Mouse (Mus musculus) ES-E14 (cell line): Measurements from ENCODE around the gene Cd34.

ENCODE experiments used
- MAFK ChIP-seq: IDR thresholded peaks from 2 replicates; pipeline ENCODE4 v1.6.1; 2014; ENCODE audit warnings: mild to moderate bottlenecking, low read depth, low read length, inconsistent platforms; ENCODE audit not compliant: insufficient read depth
- ZC3H11A ChIP-seq: IDR thresholded peaks from 2 replicates; pipeline ENCODE4 v1.6.1; 2012; ENCODE audit warnings: low read depth, mild to moderate bottlenecking, inconsistent platforms, low read length, borderline replicate concordance

DNA sequence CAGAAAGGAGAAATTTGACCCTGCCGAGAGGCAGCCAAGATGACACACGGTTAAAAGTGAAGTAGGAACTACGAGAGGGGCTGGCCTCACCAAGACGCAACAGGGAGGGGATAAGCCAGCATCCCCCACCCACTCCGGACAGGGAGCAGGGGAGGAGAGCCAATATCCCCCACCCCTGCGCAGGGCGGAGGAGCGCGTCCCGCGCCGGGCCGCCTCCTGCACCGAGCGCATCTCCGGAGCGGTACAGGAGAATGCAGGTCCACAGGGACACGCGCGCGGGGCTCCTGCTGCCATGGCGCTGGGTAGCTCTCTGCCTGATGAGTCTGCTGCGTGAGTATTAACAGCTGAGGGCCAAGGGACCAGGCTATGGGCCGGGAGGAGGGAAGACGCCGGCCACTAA lies at the start of gene Cd34:
- TF ChIP-seq MAFK (no peak), ZC3H11A (no peak)
